Mouse (Mus musculus) Patski (cell line): ENCODE data around the gene Mrrf. TPM values are rescaled to one million over a fixed set of nuclear protein-coding genes. Genes with fewer than 3 reads are reported as not detected.

Experiments used
- ATAC-seq: fragments of 100-300 bp; one replicate; pipeline ENCODE4 v1.8.0; 2021
- CTCF ChIA-PET: fragments of 350-600 bp; sonication (Branson Sonifier 250); formaldehyde crosslinking; loops from one replicate; lab custom pipeline; 2022; ENCODE audit warnings: inconsistent platforms; lab: Charles Lee
- POLR2A ChIA-PET: fragments of 350-600 bp; sonication (Branson Sonifier 250); formaldehyde crosslinking; loops from one replicate; lab custom pipeline; 2022; ENCODE audit warnings: antibody characterized with exemption, inconsistent platforms; lab: Charles Lee
- DNase-seq: peaks from one replicate; pipeline ENCODE4 v3.0.0-alpha.2; 2011; ENCODE audit warnings: low read depth, low spot score
- H3K27me3 ChIP-seq: fragments of 371-371 bp; one replicate; pipeline ENCODE4 v1.5.1; 2021
- CTCF ChIP-seq: fragments of 100-300 bp; IDR thresholded peaks from one replicate; pipeline ENCODE4 v1.5.1; 2021
- in situ Hi-C: fragments of 300-500 bp; cut with MboI; formaldehyde crosslinking; loops from 3 replicates; pipeline ENCODE4 v1.11.1; 2018; ENCODE audit warnings: low pct_unique_long_range_greater_than_20kb, mixed read lengths
- polyA plus RNA-seq: library from polyadenylated mRNA; unstranded; gene quantifications from one replicate; pipeline ENCODE4 v1.2.3, GENCODE M21; 2021

Gene Mrrf
- polyA plus RNA-seq, 1 experiment from 2014 or later = 31.1 TPM

- ChIA-PET POLR2A (no interaction called here), CTCF (no interaction called here)
- H3K27me3 ChIP-seq = no peaks in the 10 kb centered on the region
- no peak for ATAC-seq
- in situ Hi-C loops = no loop called here
- TF ChIP-seq CTCF = no peak
- no peak for DNase-seq
These were observed 62.0 kb downstream of the Mrrf start for GRCm38 (mm10) chr2:36197919-36198881.

- TF ChIP-seq CTCF = no peak
- ATAC-seq (no peak), DNase-seq (no peak)
- in situ Hi-C loops = no loop called here
- H3K27me3 ChIP-seq = no peaks in the 10 kb centered on the region
- POLR2A ChIA-PET = no interaction called here
- CTCF ChIA-PET = no interaction called here
These were observed 62.7 kb downstream of the Mrrf start for GRCm38 (mm10) chr2:36198882-36199262.

- ChIA-PET POLR2A (no interaction called here), CTCF (no interaction called here)
- no peaks in the 10 kb centered on the region for H3K27me3 ChIP-seq
- no peak for TF ChIP-seq CTCF
- DNase-seq (no peak), ATAC-seq (no peak)
- in situ Hi-C loops = no loop called here
These were observed 64.6 kb downstream of the Mrrf start for GRCm38 (mm10) chr2:36200813-36201212.

GRCm38 (mm10) chr2:36201756-36202610 is 65.8 kb downstream of the Mrrf start:
- ChIA-PET CTCF (interaction anchor here (1.3 kb wide), 1 partner anchor 193 kb away, joined by 4 read pairs; no protein-coding TSS in a partner anchor), POLR2A (no interaction called here)
- no peaks in the 10 kb centered on the region for H3K27me3 ChIP-seq
- no peak for TF ChIP-seq CTCF
- in situ Hi-C loops = no loop called here
- ATAC-seq (peak; percentile 68), DNase-seq (no peak)

- H3K27me3 ChIP-seq = no peaks in the 10 kb centered on the region
- POLR2A ChIA-PET = no interaction called here
- DNase-seq (no peak), ATAC-seq (no peak)
- CTCF ChIA-PET = interaction anchor here (1.3 to 2.1 kb wide), 2 partner anchors 194 to 219 kb away, joined by 4 to 7 read pairs; no protein-coding TSS in a partner anchor
- TF ChIP-seq CTCF = no peak
- in situ Hi-C loops = no loop called here
These were observed 66.4 kb downstream of the Mrrf start for GRCm38 (mm10) chr2:36202611-36202880.

- ChIA-PET POLR2A (no interaction called here), CTCF (interaction anchor here (1.3 to 2.1 kb wide), 2 partner anchors 195 to 220 kb away, joined by 4 to 7 read pairs; no protein-coding TSS in a partner anchor)
- no peak for TF ChIP-seq CTCF
- DNase-seq (no peak), ATAC-seq (peak; percentile 27)
- in situ Hi-C loops = no loop called here
- H3K27me3 ChIP-seq = no peaks in the 10 kb centered on the region
These were observed 67.0 kb downstream of the Mrrf start for GRCm38 (mm10) chr2:36203011-36203825.

- no peaks in the 10 kb centered on the region for H3K27me3 ChIP-seq
- no peak for DNase-seq
- no peak for ATAC-seq
- ChIA-PET POLR2A (no interaction called here), CTCF (interaction anchor here (2.1 kb wide), 1 partner anchor 196 kb away, joined by 7 read pairs; no protein-coding TSS in a partner anchor)
- no peak for TF ChIP-seq CTCF
- in situ Hi-C loops = no loop called here
These were observed 68.4 kb downstream of the Mrrf start for GRCm38 (mm10) chr2:36204595-36204994.

- H3K27me3 ChIP-seq = no peaks in the 10 kb centered on the region
- POLR2A ChIA-PET = no interaction called here
- TF ChIP-seq CTCF = no peak
- in situ Hi-C loops = no loop called here
- CTCF ChIA-PET = interaction anchor here (1.6 kb wide), 1 partner anchor 198 kb away, joined by 4 read pairs; no protein-coding TSS in a partner anchor
- no peak for DNase-seq
- ATAC-seq = no peak
These were observed 70.9 kb downstream of the Mrrf start for GRCm38 (mm10) chr2:36207071-36207470.

- ATAC-seq (no peak), DNase-seq (no peak)
- in situ Hi-C loops = loop anchor here (5.0 to 10.0 kb wide), 2 partner anchors 64 to 203 kb away; no protein-coding TSS in a partner anchor
- TF ChIP-seq CTCF = no peak
- CTCF ChIA-PET = interaction anchor here (0.9 to 1.1 kb wide), 2 partner anchors 201 to 227 kb away, joined by 3 read pairs; no protein-coding TSS in a partner anchor
- POLR2A ChIA-PET = interaction anchor here (1.0 kb wide), 1 partner anchor 119 kb away, joined by 3 read pairs; no protein-coding TSS in a partner anchor
- no peaks in the 10 kb centered on the region for H3K27me3 ChIP-seq
These were observed 74.6 kb downstream of the Mrrf start for GRCm38 (mm10) chr2:36210796-36211195.
